Mouse (Mus musculus): ENCODE measurements around the gene Afg3l1. TPM values are rescaled to one million over a fixed set of nuclear protein-coding genes. Genes with fewer than 3 reads are reported as not detected.
"Not testable (repeated sequence)": the region's sequence is repeated elsewhere in the genome, so short reads cannot be mapped to it uniquely, and the experiment has no call there.

Gene Afg3l1
- polyA plus RNA-seq, 1 experiment from 2014 or later, result 51.0 TPM

GRCm38 (mm10) chr8:123514781-123515539 lies 37.3 kb downstream of the Afg3l1 start, which contains the start of gene Dbndd1:
Dbndd1 (minus strand) TSS chr8:123515463.
- peak within 1 kb of the TSS; percentile 84 for H3K9ac ChIP-seq (ENCODE audit: low read length)
- peak within 1 kb of the TSS; percentile 73 for H3K4me3 ChIP-seq (ENCODE audit: low read depth, low read length)
- ATAC-seq (replicated peaks; ENCODE audit: low FRiP score) (peak; percentile 76), DNase-seq (ENCODE audit: low spot score) (peak; percentile 91)
- WGBS, result under 1% methylated on average over 47 of the region's 63 CpGs
- peak within 1 kb of the TSS; percentile 93 for H3K4me2 ChIP-seq (ENCODE audit: low read depth, low read length, severe bottlenecking)
- H3K9me3 ChIP-seq (ENCODE audit: control insufficient read depth, low read length), result no peaks in the 10 kb centered on the region
- peak within 1 kb of the TSS; percentile 68; the same call in 1 of the 2 replicates for H3K27ac ChIP-seq (ENCODE audit: low read depth, low read length)
- H3K36me3 ChIP-seq (ENCODE audit: control insufficient read depth, insufficient read depth, low read length), result no peaks in the 10 kb centered on the region
- H3K4me1 ChIP-seq (replicated peaks; ENCODE audit: control insufficient read depth, insufficient read depth, low read length), result peaks cover 15% of the 10 kb centered on the region
- H3K27me3 ChIP-seq (ENCODE audit: control insufficient read depth, insufficient read depth, low read length), result no peaks in the 10 kb centered on the region; the same call in 1 of the 2 replicates

GRCm38 (mm10) chr8:123515540-123515897 lies 37.8 kb downstream of the Afg3l1 start:
- H3K9me3 ChIP-seq (ENCODE audit: control insufficient read depth, low read length), result no peaks in the 10 kb centered on the region
- H3K4me1 ChIP-seq (replicated peaks; ENCODE audit: control insufficient read depth, insufficient read depth, low read length), result peaks cover 15% of the 10 kb centered on the region
- H3K9ac ChIP-seq (ENCODE audit: low read length), result no peak overlapping the region
- no peaks in the 10 kb centered on the region; the same call in 1 of the 2 replicates for H3K27me3 ChIP-seq (ENCODE audit: control insufficient read depth, insufficient read depth, low read length)
- no peak overlapping the region for H3K27ac ChIP-seq (ENCODE audit: low read depth, low read length)
- DNase-seq (ENCODE audit: low spot score) (no peak), ATAC-seq (replicated peaks; ENCODE audit: low FRiP score) (no peak)
- peak overlapping the region; percentile 73 for H3K4me3 ChIP-seq (ENCODE audit: low read depth, low read length)
- H3K36me3 ChIP-seq (ENCODE audit: control insufficient read depth, insufficient read depth, low read length), result no peaks in the 10 kb centered on the region
- under 1% methylated on average over 11 of the region's 11 CpGs for WGBS
- peak overlapping the region; percentile 93 for H3K4me2 ChIP-seq (ENCODE audit: low read depth, low read length, severe bottlenecking)

- no peak overlapping the region for H3K9ac ChIP-seq (ENCODE audit: low read length)
- H3K4me3 ChIP-seq (ENCODE audit: low read depth, low read length), result no peak overlapping the region
- H3K9me3 ChIP-seq (ENCODE audit: control insufficient read depth, low read length), result no peaks in the 10 kb centered on the region
- H3K27ac ChIP-seq (ENCODE audit: low read depth, low read length), result no peak overlapping the region
- WGBS, result 30% methylated on average over 2 of the region's 2 CpGs
- H3K4me1 ChIP-seq (replicated peaks; ENCODE audit: control insufficient read depth, insufficient read depth, low read length), result peaks cover 15% of the 10 kb centered on the region
- ATAC-seq (replicated peaks; ENCODE audit: low FRiP score) (no peak), DNase-seq (ENCODE audit: low spot score) (no peak)
- no peaks in the 10 kb centered on the region; the same call in 1 of the 2 replicates for H3K27me3 ChIP-seq (ENCODE audit: control insufficient read depth, insufficient read depth, low read length)
- no peaks in the 10 kb centered on the region; the same call in 1 of the 2 replicates for H3K36me3 ChIP-seq (ENCODE audit: control insufficient read depth, insufficient read depth, low read length)
- no peak overlapping the region for H3K4me2 ChIP-seq (ENCODE audit: low read depth, low read length, severe bottlenecking)
These were observed 38.9 kb downstream of the Afg3l1 start for GRCm38 (mm10) chr8:123516596-123516995.

- Histone ChIP-seq H3K36me3 (ENCODE audit: control insufficient read depth, insufficient read depth, low read length) (no peaks in the 10 kb centered on the region; the same call in 1 of the 2 replicates), H3K27ac (ENCODE audit: low read depth, low read length) (no peak overlapping the region), H3K9me3 (ENCODE audit: control insufficient read depth, low read length) (no peaks in the 10 kb centered on the region), H3K4me2 (ENCODE audit: low read depth, low read length, severe bottlenecking) (peak overlapping the region; percentile 83; the same call in 1 of the 2 replicates), H3K9ac (ENCODE audit: low read length) (no peak overlapping the region), H3K27me3 (ENCODE audit: control insufficient read depth, insufficient read depth, low read length) (no peaks in the 10 kb centered on the region; the same call in 1 of the 2 replicates), H3K4me1 (replicated peaks; ENCODE audit: control insufficient read depth, insufficient read depth, low read length) (peaks cover 15% of the 10 kb centered on the region), H3K4me3 (ENCODE audit: low read depth, low read length) (peak overlapping the region; percentile 63; the same call in 1 of the 2 replicates)
- DNase-seq (ENCODE audit: low spot score) (no peak), ATAC-seq (replicated peaks; ENCODE audit: low FRiP score) (no peak)
- 40% methylated on average over 10 of the region's 10 CpGs for WGBS
These were observed 40.5 kb downstream of the Afg3l1 start for GRCm38 (mm10) chr8:123518172-123518571.

GRCm38 (mm10) chr8:123518667-123519066 lies 41.0 kb downstream of the Afg3l1 start, which contains the start of gene Gas8:
Gas8 (plus strand) TSS chr8:123518834.
- H3K9ac ChIP-seq (ENCODE audit: low read length), result peak within 1 kb of the TSS; percentile 83
- DNase-seq (ENCODE audit: low spot score) (peak; percentile 96), ATAC-seq (replicated peaks; ENCODE audit: low FRiP score) (peak; percentile 88)
- no peaks in the 10 kb centered on the region; the same call in 1 of the 2 replicates for H3K27me3 ChIP-seq (ENCODE audit: control insufficient read depth, insufficient read depth, low read length)
- no peaks in the 10 kb centered on the region for H3K9me3 ChIP-seq (ENCODE audit: control insufficient read depth, low read length)
- no peak within 1 kb of the TSS for H3K27ac ChIP-seq (ENCODE audit: low read depth, low read length)
- H3K4me3 ChIP-seq (ENCODE audit: low read depth, low read length), result peak within 1 kb of the TSS; percentile 63
- H3K4me1 ChIP-seq (replicated peaks; ENCODE audit: control insufficient read depth, insufficient read depth, low read length), result peaks cover 12% of the 10 kb centered on the region
- peak within 1 kb of the TSS; percentile 83 for H3K4me2 ChIP-seq (ENCODE audit: low read depth, low read length, severe bottlenecking)
- 0% methylated on average over 20 of the region's 20 CpGs for WGBS
- H3K36me3 ChIP-seq (ENCODE audit: control insufficient read depth, insufficient read depth, low read length), result no peaks in the 10 kb centered on the region; the same call in 1 of the 2 replicates

GRCm38 (mm10) chr8:123520048-123520447 lies 42.3 kb downstream of the Afg3l1 start:
- H3K4me1 ChIP-seq (replicated peaks; ENCODE audit: control insufficient read depth, insufficient read depth, low read length); H3K4me3 ChIP-seq (ENCODE audit: low read depth, low read length); H3K9ac ChIP-seq (ENCODE audit: low read length); H3K36me3 ChIP-seq (ENCODE audit: control insufficient read depth, insufficient read depth, low read length); DNase-seq (ENCODE audit: low spot score); H3K9me3 ChIP-seq (ENCODE audit: control insufficient read depth, low read length); H3K27me3 ChIP-seq (ENCODE audit: control insufficient read depth, insufficient read depth, low read length); ATAC-seq (replicated peaks; ENCODE audit: low FRiP score); H3K27ac ChIP-seq (ENCODE audit: low read depth, low read length); H3K4me2 ChIP-seq (ENCODE audit: low read depth, low read length, severe bottlenecking): not testable (repeated sequence)
- 90% methylated on average over 1 of the region's 1 CpGs for WGBS

GRCm38 (mm10) chr8:123527720-123528489 lies 50.2 kb downstream of the Afg3l1 start:
- Histone ChIP-seq H3K4me1 (replicated peaks; ENCODE audit: control insufficient read depth, insufficient read depth, low read length) (no peaks in the 10 kb centered on the region), H3K27ac (ENCODE audit: low read depth, low read length) (no peak overlapping the region), H3K9ac (ENCODE audit: low read length) (no peak overlapping the region), H3K36me3 (ENCODE audit: control insufficient read depth, insufficient read depth, low read length) (peaks cover 23% of the 10 kb centered on the region), H3K9me3 (ENCODE audit: control insufficient read depth, low read length) (no peaks in the 10 kb centered on the region), H3K27me3 (ENCODE audit: control insufficient read depth, insufficient read depth, low read length) (no peaks in the 10 kb centered on the region), H3K4me3 (ENCODE audit: low read depth, low read length) (no peak overlapping the region), H3K4me2 (ENCODE audit: low read depth, low read length, severe bottlenecking) (no peak overlapping the region)
- ATAC-seq (replicated peaks; ENCODE audit: low FRiP score), result no peak
- WGBS, result 91% methylated on average over 25 of the region's 25 CpGs
- no peak for DNase-seq (ENCODE audit: low spot score)

- peaks cover 6% of the 10 kb centered on the region; the same call in 1 of the 2 replicates for H3K36me3 ChIP-seq (ENCODE audit: control insufficient read depth, insufficient read depth, low read length)
- no peak for ATAC-seq (replicated peaks; ENCODE audit: low FRiP score)
- H3K27ac ChIP-seq (ENCODE audit: low read depth, low read length), result no peak overlapping the region
These were observed 58.7 kb downstream of the Afg3l1 start for GRCm38 (mm10) chr8:123536242-123536989.

More at GRCm38 (mm10) chr8:123536242-123536989, 58.7 kb downstream of the Afg3l1 start:
- peaks cover 3% of the 10 kb centered on the region for H3K27me3 ChIP-seq (ENCODE audit: control insufficient read depth, insufficient read depth, low read length)
- H3K4me3 ChIP-seq (ENCODE audit: low read depth, low read length), result no peak overlapping the region
- no peaks in the 10 kb centered on the region for H3K9me3 ChIP-seq (ENCODE audit: control insufficient read depth, low read length)
- peak; percentile 50 for DNase-seq (ENCODE audit: low spot score)
- no peak overlapping the region for H3K4me2 ChIP-seq (ENCODE audit: low read depth, low read length, severe bottlenecking)
- H3K4me1 ChIP-seq (replicated peaks; ENCODE audit: control insufficient read depth, insufficient read depth, low read length), result no peaks in the 10 kb centered on the region
- 88% methylated on average over 9 of the region's 9 CpGs for WGBS
- H3K9ac ChIP-seq (ENCODE audit: low read length), result no peak overlapping the region

Data from forebrain, embryonic 11.5 days (tissue).